Mouse (Mus musculus): Measurements from ENCODE around the gene Fam19a1.

GRCm38 (mm10) chr6:96178530-96178929, 65.6 kb downstream of the Fam19a1 start:
- TF ChIP-seq POLR2A (IDR thresholded peaks at IDR 0.05; ENCODE audit: borderline replicate concordance, low read depth, low read length) (no peak), CTCF (IDR thresholded peaks at IDR 0.05; ENCODE audit: low read depth, low read length) (no peak)

Measured in bone marrow macrophage, adult 2 months (primary cell).